Mouse (Mus musculus) hindbrain, embryonic 12.5 days (tissue): Measurements from ENCODE around the gene Sdr42e1. TPM values are rescaled to one million over a fixed set of nuclear protein-coding genes. Genes with fewer than 3 reads are reported as not detected.

Experiments
- polyA plus RNA-seq: library from polyadenylated mRNA; unstranded; fragments of >200 nt; fragmentation: Nextera tagmentation; extraction: Ambion mirVana; gene quantifications from 2 replicates; pipeline ENCODE4 v1.2.1, GENCODE M21; 2016

Gene Sdr42e1
- polyA plus RNA-seq, 1 experiment from 2014 or later = 0.93 TPM

Other genes with a start within 250 kb of the Sdr42e1 start
- gene Plcg2, start 175.4 kb downstream of the Sdr42e1 start, polyA plus RNA-seq = 2.0 and 2.2 TPM in 2 replicates
- not detected in 2 replicates for gene Hsd17b2, start 28.2 kb upstream of the Sdr42e1 start, polyA plus RNA-seq
- 45.8 and 46.6 TPM in 2 replicates for gene Mphosph6, start 128.3 kb upstream of the Sdr42e1 start, polyA plus RNA-seq